Mouse (Mus musculus) ES-Bruce4 (cell line): ENCODE results near the gene Spred2.

Source experiments
- CTCF ChIP-seq: IDR thresholded peaks from one replicate; pipeline ENCODE4 v1.8.1; 2011; ENCODE audit warnings: low read depth, low read length
- POLR2A ChIP-seq: IDR thresholded peaks from one replicate; pipeline ENCODE4 v1.8.1; 2011; ENCODE audit warnings: low read length; ENCODE audit not compliant: insufficient read depth

GRCm38 (mm10) chr11:20035343-20035928 lies 111.3 kb downstream of the Spred2 start:
- TF ChIP-seq POLR2A (no peak), CTCF (no peak)
